Mouse (Mus musculus) embryo, embryonic 10.5 days (tissue): Measurements from ENCODE around the gene Iqgap2.

ENCODE experiments used
- DNase-seq: peaks from one replicate; pipeline ENCODE4 v3.0.0-alpha.2; 2015; ENCODE audit warnings: low spot score

Iqgap2 gene

GRCm38 (mm10) chr13:95884455-95884854, 7.3 kb downstream of the Iqgap2 start:
- no peak for DNase-seq

GRCm38 (mm10) chr13:95882001-95882400, 9.7 kb downstream of the Iqgap2 start:
- no peak for DNase-seq

GRCm38 (mm10) chr13:95881427-95881826, 10.3 kb downstream of the Iqgap2 start:
- DNase-seq: no peak

- no peak for DNase-seq
These were observed 11.1 kb downstream of the Iqgap2 start for GRCm38 (mm10) chr13:95880633-95881032.

- no peak for DNase-seq
These were observed 19.7 kb downstream of the Iqgap2 start for GRCm38 (mm10) chr13:95871993-95872392.

- no peak for DNase-seq
These were observed 21.1 kb downstream of the Iqgap2 start for GRCm38 (mm10) chr13:95870626-95871025.

GRCm38 (mm10) chr13:95868896-95869540, 22.7 kb downstream of the Iqgap2 start:
- peak; percentile 59 for DNase-seq

- no peak for DNase-seq
These were observed 29.5 kb downstream of the Iqgap2 start for GRCm38 (mm10) chr13:95862201-95862600.

- DNase-seq: no peak
These were observed 32.5 kb downstream of the Iqgap2 start for GRCm38 (mm10) chr13:95859271-95859670.

GRCm38 (mm10) chr13:95858866-95859265, 32.9 kb downstream of the Iqgap2 start:
- DNase-seq: no peak

GRCm38 (mm10) chr13:95855537-95855936, 36.2 kb downstream of the Iqgap2 start:
- DNase-seq: no peak

- DNase-seq: peak; percentile 29
These were observed 40.1 kb downstream of the Iqgap2 start for GRCm38 (mm10) chr13:95851611-95852010.

- peak; percentile 27 for DNase-seq
These were observed 41.3 kb downstream of the Iqgap2 start for GRCm38 (mm10) chr13:95850451-95850850.

- no peak for DNase-seq
These were observed 42.2 kb downstream of the Iqgap2 start for GRCm38 (mm10) chr13:95849501-95850007.

GRCm38 (mm10) chr13:95846364-95846763, 45.4 kb downstream of the Iqgap2 start:
- DNase-seq: no peak

GRCm38 (mm10) chr13:95844950-95845349, 46.8 kb downstream of the Iqgap2 start:
- DNase-seq: no peak

GRCm38 (mm10) chr13:95843411-95844026, 48.2 kb downstream of the Iqgap2 start:
- DNase-seq: no peak

GRCm38 (mm10) chr13:95842803-95843202, 48.9 kb downstream of the Iqgap2 start:
- DNase-seq: no peak

GRCm38 (mm10) chr13:95841946-95842345, 49.8 kb downstream of the Iqgap2 start:
- DNase-seq: no peak

- no peak for DNase-seq
These were observed 54.8 kb downstream of the Iqgap2 start for GRCm38 (mm10) chr13:95836944-95837343.

- no peak for DNase-seq
These were observed 58.2 kb downstream of the Iqgap2 start for GRCm38 (mm10) chr13:95833473-95833872.

GRCm38 (mm10) chr13:95832712-95833111, 59.0 kb downstream of the Iqgap2 start:
- DNase-seq: no peak

GRCm38 (mm10) chr13:95831760-95832159, 60.0 kb downstream of the Iqgap2 start:
- no peak for DNase-seq
